Mouse (Mus musculus) megakaryocyte-erythroid progenitor cell, adult 5 weeks (primary cell): ENCODE measurements around the gene Armh2. TPM values are rescaled to one million over a fixed set of nuclear protein-coding genes. Genes with fewer than 3 reads are reported as not detected.

Source experiments
- polyA plus RNA-seq: library from polyadenylated mRNA; stranded (reverse); fragments of >175 nt; gene quantifications from 2 replicates; pipeline ENCODE4 v1.2.3, GENCODE M21; 2012

The Armh2 gene
- not detected in 2 replicates for polyA plus RNA-seq

GRCm38 (mm10) chr13:24741028-24741427 lies at the start of gene Armh2:
TSS of gene Armh2 (plus strand) at chr13:24741232.

GRCm38 (mm10) chr13:24761403-24762227 lies 20.6 kb downstream of the Armh2 start, which contains the start of gene Gmnn:
TSS of gene Gmnn (minus strand) at chr13:24761923.

Other genes with a start within 250 kb of the Armh2 start
- gene Ripor2, start 159.0 kb upstream of the Armh2 start, polyA plus RNA-seq: 14.2 and 16.6 TPM in 2 replicates
- 9.4 and 11.4 TPM in 2 replicates for gene Gmnn, start 20.7 kb downstream of the Armh2 start, polyA plus RNA-seq
- 88.7 and 91.4 TPM in 2 replicates for gene BC005537, start 60.4 kb downstream of the Armh2 start, polyA plus RNA-seq
- gene Acot13, start 90.3 kb downstream of the Armh2 start, polyA plus RNA-seq: 28.5 and 33.7 TPM in 2 replicates
- gene Tdp2, start 90.4 kb downstream of the Armh2 start, polyA plus RNA-seq: 52.3 and 65.6 TPM in 2 replicates
- not detected in 2 replicates for gene D130043K22Rik, start 103.9 kb downstream of the Armh2 start, polyA plus RNA-seq
- gene Aldh5a1, start 196.4 kb downstream of the Armh2 start, polyA plus RNA-seq: 0.57 and 0.64 TPM in 2 replicates
- 0.12 and 0.13 TPM in 2 replicates for gene Gpld1, start 201.9 kb downstream of the Armh2 start, polyA plus RNA-seq